Mouse (Mus musculus): ENCODE data around the gene Egfl8. TPM values are rescaled to one million over a fixed set of nuclear protein-coding genes. Genes with fewer than 3 reads are reported as not detected.

The Egfl8 gene
- 1 to 10 TPM; 1.9 to 2.8 TPM for polyA plus RNA-seq (2017; shearing (Covaris generic))

DNA sequence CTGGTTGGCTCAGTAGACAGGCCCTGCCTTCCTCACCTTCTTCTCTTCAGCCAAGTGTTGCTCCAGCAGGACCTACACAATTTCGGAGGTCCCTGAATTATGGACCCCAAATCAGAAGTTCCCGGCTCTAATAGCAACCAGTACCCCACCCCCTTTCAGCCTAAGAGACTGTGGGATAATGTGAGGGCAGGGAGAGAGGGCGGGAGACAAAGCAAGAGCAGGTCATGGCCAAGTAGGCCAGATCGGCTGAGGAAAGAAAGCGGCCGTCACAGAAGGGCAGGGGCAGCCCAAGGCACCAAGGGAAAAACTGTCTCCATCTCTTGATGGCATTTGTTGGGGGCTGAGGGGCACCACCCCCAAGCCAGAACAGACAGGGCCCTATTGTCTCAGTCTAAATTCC is at the start of gene Egfl8:
Gene Egfl8 (minus strand): TSS at position 101 of the 400 bp plus-strand sequence.
- ATAC-seq = no peak

DNA sequence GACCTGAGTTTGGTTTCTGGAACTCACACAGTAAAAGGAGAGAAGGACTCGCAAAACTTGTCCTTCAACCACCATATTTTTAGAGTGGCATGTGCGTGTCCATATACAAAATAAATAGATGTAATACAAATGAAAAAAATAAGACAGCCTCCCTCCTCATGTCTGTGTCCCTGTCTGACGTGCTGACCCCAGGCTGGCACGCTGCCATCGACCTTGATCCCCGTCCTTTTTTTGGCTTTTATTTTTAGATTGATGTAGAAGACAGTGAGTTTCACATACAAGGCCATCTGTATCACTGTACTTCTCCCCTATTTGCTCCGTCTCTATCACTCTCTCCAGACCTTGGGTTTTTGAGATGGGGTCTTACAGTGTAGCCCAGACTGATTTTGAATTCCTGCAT is 48.7 kb upstream of the Egfl8 start:
- ATAC-seq = no peak

DNA sequence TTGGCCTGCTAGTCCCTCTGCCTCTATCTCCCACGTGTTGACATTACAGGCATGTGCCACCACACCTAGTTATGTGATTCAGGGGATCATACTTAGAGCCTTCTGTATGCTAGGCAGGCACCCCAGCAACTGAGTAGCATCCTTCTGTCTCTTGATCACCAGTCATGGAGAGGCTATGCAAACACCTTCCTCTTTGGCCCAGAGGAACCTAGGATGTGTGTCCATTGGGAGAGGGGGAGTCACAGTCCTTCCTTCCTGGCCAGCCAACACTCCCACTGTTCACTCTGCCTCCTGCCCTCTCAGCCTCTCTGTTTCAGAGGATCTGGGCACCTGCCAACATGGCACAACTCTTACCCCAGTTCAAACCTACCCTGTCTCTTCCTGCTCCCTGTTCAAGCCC is 47.8 kb upstream of the Egfl8 start:
- no peak for ATAC-seq

DNA sequence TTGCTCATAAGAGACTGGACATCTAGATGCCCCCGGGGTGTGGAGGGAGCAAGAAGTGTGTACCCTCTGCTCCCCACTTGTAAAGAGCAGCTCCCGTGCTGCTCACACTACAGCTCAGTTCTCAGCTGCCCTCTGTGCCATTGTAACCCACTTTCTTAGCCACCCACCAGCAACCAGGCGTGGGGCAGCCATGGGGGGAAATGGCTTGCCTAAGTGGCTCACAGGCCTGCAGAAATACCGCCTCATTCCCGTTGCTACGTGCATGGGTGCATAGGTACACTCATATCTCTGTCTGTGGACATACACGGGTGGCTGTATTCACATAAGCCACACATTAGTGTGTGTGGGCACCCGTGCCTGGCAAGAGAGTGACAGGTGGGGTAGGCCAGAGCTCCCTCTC is 47.2 kb upstream of the Egfl8 start:
- ATAC-seq = no peak

DNA sequence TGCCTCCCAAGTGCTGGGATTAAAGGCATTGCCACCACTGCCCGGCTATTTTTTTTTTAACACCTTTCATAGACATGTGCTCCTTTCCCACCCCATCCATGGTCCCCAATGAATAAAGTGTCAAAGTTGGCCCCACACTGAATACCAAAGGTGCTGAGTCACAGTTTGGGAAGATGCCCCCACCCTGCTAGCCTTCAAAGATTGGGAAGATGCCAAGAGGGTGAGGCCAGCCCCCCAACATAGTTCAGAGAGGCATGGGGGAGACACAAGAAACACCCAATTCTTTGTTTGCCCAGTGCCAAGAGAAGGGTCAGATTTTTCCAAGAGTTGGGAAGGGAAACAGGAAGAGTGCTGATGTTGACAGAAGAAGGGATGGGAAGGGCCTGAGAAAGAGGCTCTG is 46.7 kb upstream of the Egfl8 start:
- no peak for ATAC-seq

DNA sequence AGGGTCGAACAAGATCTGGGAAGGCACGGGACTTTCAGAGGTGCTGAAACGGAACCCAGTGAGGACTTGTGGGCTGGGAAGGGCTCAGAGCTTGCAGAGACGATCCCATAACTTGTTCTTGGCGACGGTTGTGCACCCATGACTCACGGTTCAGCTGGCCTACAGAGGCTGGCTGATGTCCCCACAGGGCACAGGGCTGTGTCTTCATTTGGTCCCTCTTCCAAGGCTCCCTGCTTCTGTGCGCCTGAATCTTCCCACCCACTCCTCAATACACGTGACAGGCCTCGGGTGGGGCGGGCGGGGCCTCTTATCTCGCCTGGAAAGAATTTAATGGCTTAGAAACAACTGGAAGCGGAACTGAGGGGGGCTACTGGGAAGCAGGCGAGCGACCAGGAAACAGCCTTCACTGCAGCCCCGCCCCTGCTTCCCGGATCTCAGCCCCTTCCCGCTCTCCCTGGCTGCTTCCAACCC is 45.4 kb upstream of the Egfl8 start:
- no peak for ATAC-seq

DNA sequence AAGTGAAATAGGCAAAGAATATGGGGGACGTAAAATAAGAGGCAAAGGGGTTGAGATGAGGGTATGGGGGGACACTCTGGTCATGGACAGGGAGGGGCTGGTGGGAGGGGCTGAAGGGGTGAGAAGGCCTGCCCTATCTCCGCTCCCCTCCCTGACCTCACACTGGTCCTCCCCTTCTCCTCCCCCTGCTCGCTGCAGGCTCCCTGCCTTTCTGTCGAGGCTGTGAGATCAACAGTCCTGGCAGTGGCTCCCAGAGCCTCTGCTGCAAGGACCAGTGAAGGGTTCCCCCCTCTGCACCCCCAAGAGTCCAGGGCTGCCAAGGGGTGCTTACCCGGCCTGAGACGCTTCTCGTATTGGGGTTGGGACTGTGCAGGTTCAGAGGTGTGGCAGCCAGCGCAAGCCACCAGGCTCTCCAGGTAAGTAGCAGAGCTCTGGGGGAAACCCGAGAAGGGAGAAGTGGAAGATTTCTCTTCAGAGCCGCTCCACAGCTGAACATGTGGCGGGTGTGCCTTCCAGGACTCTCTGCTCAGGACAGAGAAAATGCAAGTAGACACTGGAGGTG is 44.6 kb upstream of the Egfl8 start:
- no peak for ATAC-seq

DNA sequence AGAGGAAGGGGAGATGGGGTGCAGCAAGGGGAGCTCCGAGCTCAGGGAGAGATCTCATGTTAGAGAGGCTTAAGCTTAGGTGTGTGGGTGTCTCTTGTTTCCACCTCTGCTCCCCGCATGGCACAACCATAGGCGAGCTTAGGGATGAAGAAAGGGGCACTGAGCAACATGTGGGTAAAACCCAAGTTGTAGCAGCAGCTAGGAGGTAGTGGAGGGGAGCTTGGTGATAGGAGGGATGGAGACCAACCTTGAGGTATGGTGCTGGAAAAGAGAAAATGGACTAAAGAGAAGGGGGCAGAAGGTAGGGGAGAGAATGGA is 44.1 kb upstream of the Egfl8 start:
- no peak for ATAC-seq

DNA sequence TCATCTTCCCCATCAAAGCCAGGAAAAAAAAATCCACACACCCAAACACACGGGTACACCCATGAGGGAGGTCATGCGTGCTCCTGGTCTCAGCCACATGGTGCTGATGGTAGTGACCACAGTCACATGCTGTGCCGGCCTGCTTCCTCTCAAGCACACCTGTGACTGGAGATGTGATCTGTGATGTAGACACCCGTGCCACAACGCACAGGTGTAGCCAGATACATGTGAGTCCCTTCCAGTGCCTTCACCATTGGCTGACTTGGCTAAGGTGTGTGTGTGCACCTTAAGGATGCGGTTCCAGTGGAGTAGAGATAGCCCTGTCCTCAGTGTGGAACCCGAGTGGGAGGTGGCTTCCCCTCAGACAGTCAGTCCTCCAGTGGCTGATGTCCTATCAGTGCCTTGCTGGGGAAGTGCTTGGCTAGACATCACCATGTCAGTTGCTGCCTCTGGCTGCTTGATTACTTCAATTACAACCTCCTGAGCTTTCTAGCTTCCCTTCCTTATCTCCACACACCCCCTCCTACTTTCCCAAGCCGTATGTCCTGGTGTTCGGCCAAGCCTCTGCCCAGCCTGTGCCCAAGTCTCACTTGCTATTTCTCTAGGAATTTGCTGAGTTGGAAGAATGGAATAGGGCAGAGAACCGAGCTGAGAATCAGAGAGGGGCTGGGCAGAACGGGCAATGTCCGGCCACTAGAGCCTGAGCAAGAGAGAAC is 43.6 kb upstream of the Egfl8 start:
- no peak for ATAC-seq

DNA sequence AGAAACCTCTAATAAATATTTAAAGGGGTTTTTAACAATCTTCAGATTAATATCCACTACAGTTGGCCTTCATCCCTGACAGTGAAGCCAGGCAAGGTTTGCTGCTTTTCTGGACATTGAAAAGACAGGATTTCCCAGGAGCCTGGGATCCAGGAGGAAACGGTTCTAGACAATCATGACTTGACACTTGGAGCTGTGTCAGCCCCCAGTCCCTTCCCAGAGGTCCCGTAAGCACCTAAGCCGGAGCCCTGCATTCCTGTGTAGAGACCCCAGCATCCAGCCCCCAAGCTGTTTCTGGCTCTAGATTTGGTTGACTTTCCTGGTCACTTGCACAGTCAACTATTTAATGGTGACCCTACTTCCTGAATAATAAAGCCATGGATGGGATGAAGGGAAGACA is 42.8 kb upstream of the Egfl8 start:
- ATAC-seq = no peak

DNA sequence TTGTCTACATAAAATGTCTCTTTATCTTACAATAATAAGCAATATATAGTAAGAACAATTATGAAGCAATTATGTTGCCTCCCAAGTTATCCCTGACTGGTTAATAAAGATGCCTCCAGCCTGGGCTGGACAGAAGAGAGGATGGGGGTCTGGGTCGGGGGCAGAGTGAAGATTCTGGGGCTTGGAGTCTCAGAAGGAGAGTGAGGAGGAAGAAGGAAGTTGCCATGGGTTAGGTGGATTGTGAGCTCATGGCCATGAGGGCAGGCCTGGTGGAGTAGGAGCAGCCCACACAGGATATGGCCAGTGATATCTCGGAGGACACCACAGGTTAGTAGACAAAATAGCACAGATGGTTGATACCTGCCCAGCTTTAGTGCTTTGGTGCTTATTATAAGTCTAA is 42.4 kb upstream of the Egfl8 start:
- no peak for ATAC-seq

DNA sequence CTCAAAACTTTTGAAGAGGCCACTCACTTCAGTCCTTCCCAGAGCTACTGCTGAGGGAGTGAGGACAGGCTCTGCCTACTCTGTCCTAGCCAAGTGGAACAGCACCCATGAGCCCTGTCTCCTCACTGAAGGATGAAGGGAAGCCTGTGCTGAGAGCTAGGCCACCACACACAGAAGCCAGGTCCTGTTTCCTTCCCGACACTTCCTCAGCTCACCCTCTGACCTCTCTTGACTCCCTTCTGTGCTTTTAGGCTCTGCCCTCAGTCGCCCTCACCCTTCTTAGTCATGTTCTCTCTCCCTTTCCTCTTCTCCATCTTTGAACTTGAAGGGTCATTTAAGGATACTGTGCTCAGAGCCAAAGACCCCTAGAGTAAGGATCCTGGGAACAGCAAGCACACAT is 41.5 kb upstream of the Egfl8 start:
- no peak for ATAC-seq

DNA sequence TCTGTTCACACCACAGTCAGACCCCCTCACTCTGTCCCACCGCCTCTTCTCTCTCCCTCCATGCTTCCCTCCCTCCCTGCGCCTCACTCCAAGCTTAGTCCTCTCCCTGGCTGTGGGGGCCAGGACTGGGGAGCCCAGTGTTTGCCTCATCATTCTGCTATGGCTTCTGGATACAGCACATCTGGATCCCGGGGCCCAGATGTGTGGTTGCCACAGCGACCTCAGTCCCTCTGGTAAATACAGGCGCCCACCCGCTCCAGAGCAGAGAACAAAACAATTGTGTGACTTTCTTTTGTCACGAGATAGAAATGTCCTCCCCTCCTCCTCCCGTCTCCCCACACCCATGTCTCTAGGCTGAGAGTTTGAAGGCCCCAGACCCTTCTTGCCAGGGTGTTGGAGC is 40.9 kb upstream of the Egfl8 start:
- no peak for ATAC-seq

DNA sequence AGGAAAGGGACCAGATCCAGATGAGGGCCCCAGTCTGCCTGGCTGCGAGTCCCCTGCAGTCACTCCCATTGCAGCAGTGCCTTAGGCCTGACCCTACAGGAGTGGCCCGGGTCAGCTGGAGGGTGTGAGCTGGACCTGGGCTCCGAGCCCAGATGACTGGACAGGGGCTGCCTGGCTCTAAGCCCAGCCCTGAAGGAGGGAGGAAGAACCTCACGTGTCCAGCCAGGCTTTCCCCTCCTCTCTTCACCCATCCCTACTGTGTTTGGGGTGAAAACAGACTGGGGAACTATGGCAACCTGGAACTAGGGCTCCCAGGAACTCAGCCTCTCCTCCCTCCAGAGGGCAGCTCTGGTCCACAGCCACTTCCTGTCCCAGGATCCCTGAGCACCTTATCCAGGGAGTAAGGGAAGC is 39.8 kb upstream of the Egfl8 start:
- ATAC-seq = no peak

DNA sequence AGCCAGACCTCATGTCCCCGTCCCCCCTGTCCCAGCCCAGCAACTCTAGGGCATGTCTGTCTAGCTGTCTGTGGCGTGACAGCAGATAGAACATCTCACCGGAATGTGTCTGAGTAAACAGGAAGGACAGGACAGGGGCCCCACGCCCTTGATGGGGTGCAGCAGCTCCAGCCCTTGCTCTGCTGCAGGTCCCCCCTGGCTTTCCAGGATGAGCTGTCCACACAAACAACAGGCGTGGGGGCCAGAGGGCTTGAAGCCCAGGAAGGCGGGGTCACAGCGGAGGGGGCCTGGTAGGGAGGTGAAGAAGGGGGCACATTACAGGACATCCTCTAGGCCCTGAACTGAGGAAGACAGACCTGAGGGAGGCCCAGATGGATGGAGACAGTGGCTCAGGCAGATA is 39.4 kb upstream of the Egfl8 start:
- no peak for ATAC-seq

DNA sequence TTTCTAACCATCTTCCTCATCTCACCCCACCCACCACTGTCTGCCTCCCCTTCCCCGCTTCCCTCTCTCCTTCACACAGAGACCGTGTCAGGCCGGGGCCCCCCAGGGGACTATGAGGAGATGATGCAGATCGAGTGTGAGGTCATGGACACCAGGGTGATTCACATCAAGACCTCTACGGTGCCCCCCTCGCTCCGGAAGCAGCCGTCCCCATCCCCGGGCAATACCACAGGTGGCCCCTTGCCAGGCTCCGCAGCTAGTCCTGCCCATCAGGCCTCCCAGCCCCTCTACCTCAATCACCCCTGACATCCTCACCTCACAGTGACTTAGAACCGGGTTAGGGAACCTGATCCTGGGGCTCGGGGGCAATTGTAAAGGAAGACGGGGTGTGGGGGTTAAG is 38.6 kb upstream of the Egfl8 start:
- no peak for ATAC-seq

DNA sequence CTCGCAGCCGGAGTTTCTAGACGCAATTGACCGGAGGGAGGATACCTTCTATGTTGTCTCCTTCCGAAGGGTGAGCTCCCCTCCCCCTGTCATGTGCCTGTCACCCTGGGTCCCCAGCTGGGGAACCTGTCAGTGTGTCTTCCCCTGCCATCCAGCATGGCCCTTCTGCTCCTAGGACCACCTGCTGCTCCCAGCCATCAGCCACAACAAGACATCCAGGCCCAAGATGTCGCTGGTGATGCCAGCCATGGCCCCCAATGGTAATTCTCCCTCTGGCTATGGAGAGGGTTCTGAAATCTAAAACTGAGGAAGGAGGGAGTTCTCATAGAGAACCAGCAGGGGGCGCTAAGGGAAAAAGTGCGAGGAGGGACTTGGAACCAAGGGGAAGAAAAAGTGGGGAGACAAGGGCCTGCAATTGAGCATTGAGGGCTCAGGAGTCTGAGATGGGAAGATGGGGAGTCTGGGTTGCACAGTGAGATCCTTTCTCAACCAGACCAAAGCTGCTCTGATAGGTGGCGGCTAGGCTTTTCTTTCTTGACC is 38.0 kb upstream of the Egfl8 start:
- ATAC-seq = no peak

DNA sequence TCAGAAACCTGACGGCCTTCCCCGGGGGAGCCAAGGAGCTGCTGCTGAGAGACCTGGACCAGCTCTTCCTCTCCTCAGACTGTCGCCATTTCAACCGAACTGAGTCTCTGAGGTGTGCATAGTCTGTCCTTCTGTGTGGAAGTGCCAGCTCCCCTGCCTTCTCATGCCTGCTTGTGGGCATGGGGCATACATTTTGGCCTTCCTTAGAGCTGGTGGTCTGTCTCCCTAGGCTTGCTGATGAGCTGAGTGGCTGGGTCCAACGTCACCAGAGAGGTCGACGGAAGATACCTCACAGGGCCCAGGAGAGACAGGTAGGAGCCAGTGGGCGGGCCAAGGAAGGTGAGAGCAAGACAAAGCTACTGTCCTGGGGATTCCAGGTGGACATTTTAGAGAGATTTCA is 37.2 kb upstream of the Egfl8 start:
- no peak for ATAC-seq

DNA sequence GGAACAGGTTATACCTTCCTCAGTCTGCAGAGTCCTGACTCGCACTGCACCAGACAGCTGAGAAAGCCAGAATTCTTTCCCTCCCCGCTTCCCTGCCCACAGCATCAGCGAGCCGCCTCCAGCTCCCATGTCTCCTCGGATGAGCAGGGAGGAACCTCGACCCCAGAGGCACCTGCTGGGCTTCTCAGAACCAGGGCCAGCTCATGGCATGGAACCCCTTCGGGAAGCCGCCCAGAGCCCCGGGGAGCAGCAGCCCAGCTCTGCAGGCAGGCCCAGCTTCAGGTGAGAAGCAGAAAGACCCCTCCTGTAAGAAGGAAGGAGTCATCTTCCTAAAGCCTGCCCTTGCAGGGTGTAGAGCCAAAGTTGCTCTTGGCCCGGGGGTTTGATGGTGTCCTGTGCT is 36.8 kb upstream of the Egfl8 start:
- no peak for ATAC-seq

DNA sequence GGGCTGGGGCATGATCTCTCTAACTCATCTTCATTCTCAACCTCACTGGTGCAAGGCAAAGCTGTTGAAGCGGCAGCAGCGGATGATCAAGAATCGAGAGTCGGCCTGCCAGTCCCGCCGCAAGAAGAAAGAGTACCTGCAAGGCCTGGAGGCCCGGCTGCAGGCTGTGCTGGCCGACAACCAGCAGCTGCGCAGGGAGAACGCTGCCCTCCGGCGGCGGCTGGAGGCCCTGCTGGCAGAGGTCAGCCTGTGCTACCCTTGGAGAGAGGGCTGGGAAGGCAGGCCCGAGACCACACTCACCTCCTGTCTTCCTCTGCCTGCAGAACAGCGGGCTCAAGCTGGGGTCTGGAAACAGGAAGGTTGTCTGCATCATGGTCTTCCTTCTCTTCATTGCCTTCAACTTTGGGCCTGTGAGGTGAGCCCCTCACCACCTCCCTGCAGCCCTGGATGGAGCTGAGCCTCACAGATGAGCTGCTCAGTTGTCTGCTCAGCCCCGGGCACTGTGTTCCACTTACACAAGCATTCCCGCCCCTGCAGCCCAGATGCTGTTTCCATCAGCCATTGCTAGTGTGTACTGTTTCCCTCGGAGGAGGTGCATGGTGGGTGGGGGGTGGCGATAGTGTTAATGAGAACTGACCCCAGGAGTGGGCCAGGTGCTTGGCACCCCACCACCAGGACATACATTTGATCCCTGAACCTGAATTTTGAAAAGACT is 35.9 kb upstream of the Egfl8 start:
- no peak for ATAC-seq

DNA sequence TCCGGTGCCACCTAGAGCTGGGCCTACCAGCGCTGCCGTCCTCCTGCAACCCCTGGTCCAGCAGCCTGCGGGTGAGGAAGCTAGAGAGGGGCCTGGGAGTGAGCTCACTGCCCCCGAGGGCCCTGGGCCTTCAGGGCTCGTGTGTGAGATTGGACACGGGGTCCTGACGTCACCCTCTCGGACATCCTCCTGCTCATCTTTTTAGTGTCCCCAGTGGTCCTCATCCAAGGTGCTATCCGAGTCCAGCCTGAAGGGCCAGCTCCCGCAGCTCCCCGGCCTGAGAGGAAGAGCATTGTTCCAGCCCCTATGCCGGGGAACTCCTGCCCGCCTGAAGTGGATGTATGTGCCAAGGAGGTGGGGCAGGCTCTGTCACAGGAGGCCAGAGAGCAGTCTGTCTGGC is 35.0 kb upstream of the Egfl8 start:
- ATAC-seq = no peak

DNA sequence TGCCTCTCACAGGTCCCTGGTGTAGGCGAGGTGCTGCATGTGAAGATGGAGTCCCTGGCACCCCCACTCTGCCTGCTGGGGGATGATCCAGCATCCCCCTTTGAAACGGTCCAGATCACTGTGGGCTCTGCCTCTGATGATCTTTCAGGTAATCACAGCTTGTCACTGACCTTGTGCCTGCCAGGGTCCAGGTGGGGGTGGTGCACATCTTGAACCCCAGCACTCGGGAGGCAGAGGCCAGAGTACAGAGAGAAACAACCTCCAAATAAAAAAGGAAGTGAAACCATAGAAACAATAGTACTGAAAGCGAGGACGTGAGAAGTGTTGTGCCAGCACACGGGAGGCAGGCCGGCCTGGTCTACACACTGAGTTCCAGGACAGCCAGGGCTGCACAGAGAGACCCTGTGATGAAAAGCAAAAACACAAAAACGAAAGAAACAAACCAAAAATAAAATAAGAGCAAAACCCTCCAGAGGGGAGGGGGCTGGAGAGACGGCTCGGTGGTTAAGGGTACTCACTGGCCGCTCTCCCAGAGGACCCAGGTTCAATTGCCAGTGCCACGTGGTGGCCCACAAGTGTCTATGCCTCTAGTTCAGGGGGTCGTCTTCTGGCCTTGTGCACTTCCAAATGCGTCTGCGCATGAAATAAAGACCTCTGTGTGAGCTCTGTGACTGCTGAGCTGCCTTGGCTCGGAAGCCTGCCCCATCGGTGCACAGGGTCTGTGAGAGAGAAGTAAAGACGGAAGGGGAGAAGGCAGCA is 33.5 kb upstream of the Egfl8 start:
- ATAC-seq = no peak

Data from CD4-positive, CD25-positive, alpha-beta regulatory T cell, adult 4 months (primary cell).